Mouse (Mus musculus) thymus, adult 2 months (tissue): ENCODE measurements around the gene Ric8a.

ENCODE experiments used
- CTCF ChIP-seq: fragments of 200-500 bp; IDR thresholded peaks from 2 replicates; pipeline ENCODE4 v1.5.1; 2012; ENCODE audit warnings: mild to moderate bottlenecking, control low read depth, low read length, moderate library complexity, borderline replicate concordance; ENCODE audit not compliant: control insufficient read depth, poor library complexity, insufficient read depth; ENCODE audit errors: extremely low read depth
- POLR2A ChIP-seq: fragments of 200-500 bp; IDR thresholded peaks from 2 replicates; pipeline ENCODE4 v1.6.1; 2012; ENCODE audit warnings: mild to moderate bottlenecking, low read length, control low read depth, moderate library complexity; ENCODE audit not compliant: control insufficient read depth, poor library complexity, insufficient read depth; ENCODE audit errors: extremely low read depth

GRCm38 (mm10) chr7:140821305-140821652, 35.5 kb upstream of the Ric8a start:
- TF ChIP-seq POLR2A (no peak), CTCF (no peak)
